Mouse (Mus musculus): ENCODE measurements around the gene Slc22a14. TPM values are rescaled to one million over a fixed set of nuclear protein-coding genes. Genes with fewer than 3 reads are reported as not detected.

Gene Slc22a14
- polyA plus RNA-seq, 1 experiment from 2014 or later: not detected

DNA sequence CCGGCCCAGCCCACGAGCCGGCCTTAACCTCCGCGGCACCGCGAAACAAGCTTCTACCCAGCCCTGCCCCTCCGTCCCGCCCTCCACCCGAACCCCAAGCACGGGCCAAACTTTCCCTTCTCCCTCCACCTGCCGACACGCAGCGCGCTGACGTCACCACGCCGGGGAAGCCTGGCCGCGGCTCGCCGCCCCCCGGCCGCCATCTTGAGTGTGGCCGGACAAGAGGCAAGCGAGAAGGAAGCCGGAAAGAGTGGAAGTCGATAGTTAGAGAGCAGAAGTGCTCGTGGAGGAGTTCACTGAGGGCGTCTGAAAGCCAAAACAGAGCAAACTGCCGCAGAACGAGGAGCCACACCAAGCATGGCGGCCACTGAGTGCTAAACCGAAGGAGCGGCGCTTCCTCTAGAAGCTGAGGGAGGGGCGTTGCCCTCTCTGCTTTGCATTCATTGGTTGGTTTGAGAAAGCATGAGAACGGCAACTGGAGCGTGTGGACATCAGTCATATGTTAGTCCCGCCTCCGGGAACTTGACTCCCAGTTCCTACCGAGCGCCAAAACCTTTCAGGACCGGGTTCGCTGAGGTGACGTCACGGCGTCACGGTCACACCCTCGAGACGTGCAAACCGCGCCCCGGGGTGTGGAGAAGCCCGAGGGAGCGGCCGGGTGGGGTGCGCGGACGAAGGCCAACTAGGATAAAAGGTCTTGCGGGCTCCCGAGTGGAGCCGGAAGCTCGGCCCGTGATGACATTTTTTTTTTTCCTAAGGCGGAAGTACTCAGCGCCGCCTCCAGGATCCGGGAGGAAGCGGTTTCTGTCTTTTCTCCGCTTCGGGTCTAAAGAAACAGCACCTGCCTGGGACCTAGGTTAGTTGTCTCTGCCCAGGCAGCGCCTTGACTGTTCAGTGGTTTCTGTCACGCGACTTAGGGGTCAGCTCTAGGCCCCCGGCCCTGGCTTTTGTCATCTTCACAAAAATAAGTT, 42.8 kb downstream of the Slc22a14 start, which contains the start of gene Oxsr1:
TSS of gene Oxsr1 (minus strand) at position 139 of the 971 bp plus-strand sequence.
- H3K27me3 ChIP-seq (ENCODE audit: control insufficient read depth, insufficient read depth, low read length): no peaks in the 10 kb centered on the region
- no peaks in the 10 kb centered on the region for H3K9me3 ChIP-seq (ENCODE audit: control insufficient read depth, low read length)
- H3K4me2 ChIP-seq (replicated peaks; ENCODE audit: low read depth, low read length): peak within 1 kb of the TSS; percentile 96
- under 1% methylated on average over 75 of the region's 76 CpGs for WGBS
- no peaks in the 10 kb centered on the region for H3K36me3 ChIP-seq (ENCODE audit: control insufficient read depth, insufficient read depth, low read length)
- H3K9ac ChIP-seq (ENCODE audit: low read depth, low read length): peak within 1 kb of the TSS; percentile 87
- peak; percentile 98 for ATAC-seq (ENCODE audit: low FRiP score)
- DNase-seq (ENCODE audit: low spot score): peak; percentile 96
- H3K27ac ChIP-seq (ENCODE audit: low read depth, low read length): peak within 1 kb of the TSS; percentile 76
- no peaks in the 10 kb centered on the region; the same call in 1 of the 2 replicates for H3K4me1 ChIP-seq (replicated peaks; ENCODE audit: control insufficient read depth, insufficient read depth, low read length)
- peak within 1 kb of the TSS; percentile 93 for H3K4me3 ChIP-seq (ENCODE audit: low read depth, low read length)

DNA sequence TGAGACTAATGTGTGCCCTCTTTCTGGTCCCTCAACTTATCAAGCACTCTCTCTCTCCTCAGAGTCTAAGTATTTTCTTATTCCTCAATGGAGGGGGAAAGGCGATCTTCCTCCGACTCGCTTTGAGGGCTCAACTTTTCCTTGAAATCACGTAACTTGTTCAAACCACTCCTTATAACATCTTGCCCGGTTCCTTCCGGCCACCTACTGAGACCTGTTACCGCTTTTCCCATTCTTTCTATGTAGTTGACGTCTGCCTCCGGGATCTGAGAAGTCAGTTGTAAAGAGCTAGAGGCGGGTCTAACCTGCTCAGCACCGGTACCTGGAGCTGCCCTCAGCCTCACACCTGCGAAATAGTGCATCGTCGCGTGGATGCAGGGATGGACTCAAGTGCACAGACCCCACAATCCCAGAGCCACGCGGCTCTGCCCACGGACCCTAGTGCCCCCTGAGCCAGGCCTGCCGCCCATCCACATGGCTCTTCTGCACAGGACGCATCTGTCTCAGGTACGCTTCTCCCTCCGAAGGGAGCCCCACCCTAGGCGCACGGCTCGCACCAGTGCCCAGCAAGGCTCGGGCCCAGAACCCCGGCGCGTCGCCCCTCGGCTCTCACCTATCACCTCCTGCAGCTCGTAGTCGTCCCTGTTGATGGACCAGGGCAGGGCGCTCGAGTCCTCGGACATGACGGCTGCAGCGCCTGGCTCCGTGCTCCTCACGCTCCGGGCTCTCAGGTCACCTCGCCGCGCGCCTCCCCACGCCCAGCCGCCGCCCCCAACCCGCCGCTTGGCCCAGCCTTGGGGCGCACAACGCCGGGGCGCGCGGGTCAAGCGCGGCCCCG, 43.7 kb downstream of the Slc22a14 start:
- under 1% methylated on average over 58 of the region's 59 CpGs for WGBS
- Histone ChIP-seq H3K27ac (ENCODE audit: low read depth, low read length) (peak overlapping the region; percentile 76), H3K4me2 (replicated peaks; ENCODE audit: low read depth, low read length) (peak overlapping the region; percentile 96), H3K9me3 (ENCODE audit: control insufficient read depth, low read length) (no peaks in the 10 kb centered on the region), H3K9ac (ENCODE audit: low read depth, low read length) (peak overlapping the region; percentile 87), H3K4me3 (ENCODE audit: low read depth, low read length) (peak overlapping the region; percentile 93), H3K36me3 (ENCODE audit: control insufficient read depth, insufficient read depth, low read length) (no peaks in the 10 kb centered on the region), H3K27me3 (ENCODE audit: control insufficient read depth, insufficient read depth, low read length) (no peaks in the 10 kb centered on the region), H3K4me1 (replicated peaks; ENCODE audit: control insufficient read depth, insufficient read depth, low read length) (no peaks in the 10 kb centered on the region; the same call in 1 of the 2 replicates)
- DNase-seq (ENCODE audit: low spot score) (no peak), ATAC-seq (ENCODE audit: low FRiP score) (peak; percentile 48)

DNA sequence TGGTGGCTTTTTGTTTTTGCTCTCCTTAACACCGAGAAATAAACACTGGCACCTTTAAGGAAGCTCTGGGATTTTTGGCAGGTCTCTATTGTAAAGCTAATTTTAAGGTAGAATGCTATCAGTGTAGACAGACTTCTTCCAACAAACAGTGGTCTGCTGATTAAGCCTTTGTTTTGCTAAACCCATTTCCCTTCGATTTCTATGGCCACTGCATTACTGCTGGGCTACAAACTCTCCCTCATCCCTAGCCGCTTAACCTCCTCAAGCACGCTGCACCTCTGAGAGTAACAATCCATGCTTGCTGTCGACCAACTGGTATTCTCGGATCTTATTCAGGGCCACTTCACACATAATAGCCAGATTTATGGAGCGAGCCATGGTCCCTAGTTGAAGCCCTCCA, 44.4 kb downstream of the Slc22a14 start:
- 13% methylated on average over 7 of the region's 7 CpGs for WGBS
- DNase-seq (ENCODE audit: low spot score) (peak; percentile 14), ATAC-seq (ENCODE audit: low FRiP score) (no peak)
- Histone ChIP-seq H3K9ac (ENCODE audit: low read depth, low read length) (peak overlapping the region; percentile 87), H3K4me3 (ENCODE audit: low read depth, low read length) (peak overlapping the region; percentile 93), H3K4me2 (replicated peaks; ENCODE audit: low read depth, low read length) (peak overlapping the region; percentile 96), H3K27ac (ENCODE audit: low read depth, low read length) (no peak overlapping the region), H3K4me1 (replicated peaks; ENCODE audit: control insufficient read depth, insufficient read depth, low read length) (no peaks in the 10 kb centered on the region; the same call in 1 of the 2 replicates), H3K36me3 (ENCODE audit: control insufficient read depth, insufficient read depth, low read length) (no peaks in the 10 kb centered on the region), H3K27me3 (ENCODE audit: control insufficient read depth, insufficient read depth, low read length) (no peaks in the 10 kb centered on the region), H3K9me3 (ENCODE audit: control insufficient read depth, low read length) (no peaks in the 10 kb centered on the region)

DNA sequence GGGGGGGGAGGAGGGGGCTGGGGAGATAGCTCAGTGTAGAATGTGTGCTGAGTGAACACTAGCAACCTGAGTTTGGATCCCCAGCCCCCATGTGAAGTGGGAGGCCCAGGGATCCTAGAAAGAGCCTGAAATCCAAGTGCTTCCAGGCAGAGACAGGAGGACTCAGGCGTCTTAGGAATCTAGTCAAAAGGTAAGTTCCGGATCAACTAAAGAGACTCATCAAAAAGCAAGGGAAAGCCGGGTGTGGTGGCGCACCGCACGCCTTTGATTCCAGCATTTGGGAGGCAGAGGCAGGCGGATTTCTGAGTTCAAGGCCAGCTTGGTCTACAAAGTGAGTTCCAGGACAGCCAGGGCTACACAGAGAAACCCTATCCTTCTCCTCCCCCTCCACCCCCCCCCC, 44.9 kb downstream of the Slc22a14 start:
- Histone ChIP-seq H3K27me3 (ENCODE audit: control insufficient read depth, insufficient read depth, low read length) (no peaks in the 10 kb centered on the region), H3K4me2 (replicated peaks; ENCODE audit: low read depth, low read length) (no peak overlapping the region), H3K9me3 (ENCODE audit: control insufficient read depth, low read length) (no peaks in the 10 kb centered on the region), H3K27ac (ENCODE audit: low read depth, low read length) (no peak overlapping the region), H3K9ac (ENCODE audit: low read depth, low read length) (no peak overlapping the region), H3K36me3 (ENCODE audit: control insufficient read depth, insufficient read depth, low read length) (no peaks in the 10 kb centered on the region), H3K4me1 (replicated peaks; ENCODE audit: control insufficient read depth, insufficient read depth, low read length) (no peaks in the 10 kb centered on the region; the same call in 1 of the 2 replicates), H3K4me3 (ENCODE audit: low read depth, low read length) (peak overlapping the region; percentile 93; the same call in 1 of the 2 replicates)
- DNase-seq (ENCODE audit: low spot score) (no peak), ATAC-seq (ENCODE audit: low FRiP score) (no peak)
- WGBS: 86% methylated on average over 7 of the region's 7 CpGs

DNA sequence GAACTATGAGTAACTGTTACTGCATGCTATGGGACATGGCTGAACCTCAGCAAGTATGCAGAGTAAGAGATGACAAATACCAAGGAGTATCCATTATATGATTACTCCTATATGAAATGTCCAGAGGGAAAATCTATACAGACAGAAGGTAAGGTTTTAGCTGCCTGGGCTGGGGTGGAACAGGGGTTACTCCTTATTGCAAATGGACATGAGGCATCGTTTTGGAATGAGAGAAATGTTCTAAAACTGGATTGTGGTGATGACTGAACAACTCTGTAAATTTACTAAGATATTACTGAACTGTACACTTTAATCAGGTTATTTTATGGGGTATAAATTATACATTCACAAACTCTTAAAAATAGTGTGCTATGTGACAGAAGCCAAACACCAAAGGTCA, 46.5 kb downstream of the Slc22a14 start:
- 96% methylated on average over 1 of the region's 1 CpGs for WGBS
- H3K4me1 ChIP-seq (replicated peaks; ENCODE audit: control insufficient read depth, insufficient read depth, low read length): no peaks in the 10 kb centered on the region; the same call in 1 of the 2 replicates
- ATAC-seq (ENCODE audit: low FRiP score): no peak

DNA sequence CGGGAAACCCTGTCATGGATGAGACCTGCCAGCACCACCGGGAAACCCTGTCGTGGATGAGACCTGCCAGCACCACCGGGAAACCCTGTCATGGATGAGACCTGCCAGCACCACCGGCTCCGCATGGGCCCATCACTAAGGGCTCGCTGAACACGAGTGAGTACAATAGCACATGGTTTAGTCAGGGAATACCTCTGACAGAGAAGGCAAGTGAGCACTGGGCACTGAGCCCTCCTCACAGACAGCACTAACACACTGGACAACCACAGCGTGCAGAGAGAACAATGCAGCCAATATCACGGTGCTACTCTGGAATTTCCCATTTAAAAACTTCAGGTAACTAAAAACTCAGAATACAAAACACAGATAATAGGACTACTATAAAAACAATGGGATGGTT, 52.3 kb downstream of the Slc22a14 start:
- H3K27ac ChIP-seq (ENCODE audit: low read depth, low read length): no peak overlapping the region
- H3K4me2 ChIP-seq (replicated peaks; ENCODE audit: low read depth, low read length): no peak overlapping the region
- H3K36me3 ChIP-seq (ENCODE audit: control insufficient read depth, insufficient read depth, low read length): no peaks in the 10 kb centered on the region
- no peaks in the 10 kb centered on the region for H3K9me3 ChIP-seq (ENCODE audit: control insufficient read depth, low read length)
- H3K27me3 ChIP-seq (ENCODE audit: control insufficient read depth, insufficient read depth, low read length): no peaks in the 10 kb centered on the region
- H3K4me1 ChIP-seq (replicated peaks; ENCODE audit: control insufficient read depth, insufficient read depth, low read length): no peaks in the 10 kb centered on the region
- 90% methylated on average over 10 of the region's 10 CpGs for WGBS
- no peak for ATAC-seq (ENCODE audit: low FRiP score)
- H3K9ac ChIP-seq (ENCODE audit: low read depth, low read length): no peak overlapping the region
- no peak overlapping the region for H3K4me3 ChIP-seq (ENCODE audit: low read depth, low read length)
- no peak for DNase-seq (ENCODE audit: low spot score)

More for the DNA sequence above, 46.5 kb downstream of the Slc22a14 start:
- no peak for DNase-seq (ENCODE audit: low spot score)
- no peak overlapping the region for H3K4me2 ChIP-seq (replicated peaks; ENCODE audit: low read depth, low read length)
- no peaks in the 10 kb centered on the region for H3K9me3 ChIP-seq (ENCODE audit: control insufficient read depth, low read length)
- no peak overlapping the region for H3K9ac ChIP-seq (ENCODE audit: low read depth, low read length)
- H3K4me3 ChIP-seq (ENCODE audit: low read depth, low read length): no peak overlapping the region
- H3K27ac ChIP-seq (ENCODE audit: low read depth, low read length): no peak overlapping the region
- H3K27me3 ChIP-seq (ENCODE audit: control insufficient read depth, insufficient read depth, low read length): no peaks in the 10 kb centered on the region
- no peaks in the 10 kb centered on the region for H3K36me3 ChIP-seq (ENCODE audit: control insufficient read depth, insufficient read depth, low read length)

DNA sequence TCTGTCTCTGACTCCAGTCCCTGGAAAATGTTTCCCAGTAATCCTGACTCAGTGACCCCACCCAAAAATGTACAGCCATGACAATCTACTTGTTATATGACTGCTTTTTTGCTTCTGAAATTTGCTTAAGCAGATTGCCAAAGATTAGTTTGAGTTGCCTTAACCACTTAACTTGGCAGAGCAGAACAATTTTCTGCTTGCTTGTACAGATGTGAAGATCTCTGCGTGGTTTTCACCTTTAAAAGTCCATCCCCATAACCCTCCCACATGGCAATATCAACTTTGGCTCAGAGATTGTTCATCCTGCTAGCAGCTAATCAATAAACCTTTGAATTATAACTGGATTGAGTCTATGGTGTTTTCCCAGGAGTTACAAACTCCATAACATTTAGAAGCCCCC, 56.3 kb downstream of the Slc22a14 start:
- ATAC-seq (ENCODE audit: low FRiP score): no peak
- H3K4me3 ChIP-seq (ENCODE audit: low read depth, low read length): no peak overlapping the region
- H3K27ac ChIP-seq (ENCODE audit: low read depth, low read length): no peak overlapping the region
- no peak for DNase-seq (ENCODE audit: low spot score)
- no peaks in the 10 kb centered on the region for H3K27me3 ChIP-seq (ENCODE audit: control insufficient read depth, insufficient read depth, low read length)
- WGBS: 92% methylated on average over 1 of the region's 1 CpGs
- no peaks in the 10 kb centered on the region for H3K4me1 ChIP-seq (replicated peaks; ENCODE audit: control insufficient read depth, insufficient read depth, low read length)
- no peak overlapping the region for H3K9ac ChIP-seq (ENCODE audit: low read depth, low read length)
- no peaks in the 10 kb centered on the region for H3K36me3 ChIP-seq (ENCODE audit: control insufficient read depth, insufficient read depth, low read length)
- H3K4me2 ChIP-seq (replicated peaks; ENCODE audit: low read depth, low read length): no peak overlapping the region
- no peaks in the 10 kb centered on the region for H3K9me3 ChIP-seq (ENCODE audit: control insufficient read depth, low read length)

DNA sequence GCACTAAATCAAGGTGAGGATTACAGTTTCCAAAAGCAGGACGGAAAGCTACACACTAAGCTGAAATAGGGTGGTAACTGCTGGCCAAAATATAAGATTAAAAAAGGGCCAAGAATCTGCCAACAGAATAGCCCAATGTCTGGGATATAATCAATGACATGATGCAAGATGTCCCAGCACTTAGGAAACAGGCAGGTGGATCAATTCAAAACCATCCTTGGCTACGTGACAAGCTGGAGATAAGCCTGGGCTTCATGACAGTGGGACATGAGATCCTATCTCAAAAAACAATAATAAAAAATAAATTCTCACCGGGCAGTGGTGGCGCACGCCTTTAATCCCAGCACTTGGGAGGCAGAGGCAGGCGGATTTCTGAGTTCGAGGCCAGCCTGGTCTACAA, 59.5 kb downstream of the Slc22a14 start:
- Histone ChIP-seq H3K36me3 (ENCODE audit: control insufficient read depth, insufficient read depth, low read length) (0 out of 2 replicates have a peak, but pooled peaks cover 2% of the 10 kb centered on the region), H3K4me1 (replicated peaks; ENCODE audit: control insufficient read depth, insufficient read depth, low read length) (no peaks in the 10 kb centered on the region), H3K4me2 (replicated peaks; ENCODE audit: low read depth, low read length) (no peak overlapping the region), H3K4me3 (ENCODE audit: low read depth, low read length) (no peak overlapping the region), H3K9ac (ENCODE audit: low read depth, low read length) (no peak overlapping the region), H3K9me3 (ENCODE audit: control insufficient read depth, low read length) (no peaks in the 10 kb centered on the region), H3K27me3 (ENCODE audit: control insufficient read depth, insufficient read depth, low read length) (no peaks in the 10 kb centered on the region), H3K27ac (ENCODE audit: low read depth, low read length) (no peak overlapping the region)
- DNase-seq (ENCODE audit: low spot score) (no peak), ATAC-seq (ENCODE audit: low FRiP score) (no peak)
- WGBS: 91% methylated on average over 7 of the region's 7 CpGs

All from hindbrain, embryonic 11.5 days (tissue).